Mouse (Mus musculus): ENCODE data around the gene Gabrr3.

- TF ChIP-seq POLR2A (IDR thresholded peaks at IDR 0.05; ENCODE audit: low read depth, low read length) (no peak), CTCF (IDR thresholded peaks at IDR 0.05; ENCODE audit: borderline replicate concordance, insufficient read depth, low read length) (no peak)
Measured at GRCm38 (mm10) chr16:59433181-59433580, 26.0 kb downstream of the Gabrr3 start.
